Mouse (Mus musculus): ENCODE data around the gene Gorab.
A peak's percentile ranks its signal among the peaks of the same experiment; 100 is the strongest.

The Gorab gene

DNA sequence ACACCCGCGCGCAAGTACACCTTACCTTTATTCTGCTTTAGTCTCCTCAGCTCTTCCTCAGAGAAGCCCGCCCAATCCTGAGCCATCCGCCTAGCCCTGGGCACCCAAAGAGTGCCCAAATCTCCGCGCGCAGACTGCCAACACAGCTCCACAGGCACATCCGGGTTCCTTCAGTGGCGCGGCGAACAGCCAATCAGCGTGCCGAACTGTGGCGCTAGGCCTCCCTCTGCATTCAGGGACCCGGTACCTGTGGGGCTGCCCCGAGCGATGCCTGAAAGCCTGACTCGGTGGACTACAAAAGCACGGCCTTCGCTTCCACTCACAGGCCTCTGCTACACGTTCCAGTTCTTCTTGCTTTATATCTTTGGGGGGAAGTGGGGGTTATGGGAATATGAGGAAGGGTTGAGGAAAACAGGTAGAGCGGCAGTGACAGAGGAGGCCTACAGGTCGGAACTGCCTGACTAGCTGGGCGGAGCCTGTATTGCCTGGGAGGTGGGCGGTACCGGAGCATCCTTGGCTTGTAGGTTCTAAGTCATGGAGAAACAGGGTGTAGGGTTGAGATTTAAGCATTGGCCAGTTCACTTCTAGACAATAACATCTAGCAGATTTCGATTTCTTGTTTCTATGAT, at the start of gene Gorab:
Gorab (minus strand) TSS at position 172 of the 629 bp plus-strand sequence.
- DNase-seq = peak; percentile 98

DNA sequence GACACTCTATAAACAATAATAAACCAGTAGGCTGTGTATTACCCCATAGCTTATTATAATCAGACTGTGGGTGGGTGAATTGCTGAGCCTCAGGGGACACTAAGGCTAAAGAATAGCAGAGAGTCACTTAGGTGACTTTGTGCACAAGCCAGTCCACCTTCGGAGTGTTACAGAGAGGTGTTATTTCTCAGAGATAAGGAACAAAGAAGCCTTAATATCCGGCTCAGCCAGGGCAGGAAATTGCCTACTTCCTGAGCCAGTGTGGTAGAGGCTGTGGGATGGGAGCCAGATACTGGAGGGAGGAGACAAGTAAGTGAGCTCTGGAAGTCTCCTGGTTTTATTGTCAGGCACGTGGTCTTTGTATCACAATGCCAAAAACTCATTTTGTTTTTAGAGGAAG, 40.4 kb upstream of the Gorab start:
- peak; percentile 12 to 13 for DNase-seq

DNA sequence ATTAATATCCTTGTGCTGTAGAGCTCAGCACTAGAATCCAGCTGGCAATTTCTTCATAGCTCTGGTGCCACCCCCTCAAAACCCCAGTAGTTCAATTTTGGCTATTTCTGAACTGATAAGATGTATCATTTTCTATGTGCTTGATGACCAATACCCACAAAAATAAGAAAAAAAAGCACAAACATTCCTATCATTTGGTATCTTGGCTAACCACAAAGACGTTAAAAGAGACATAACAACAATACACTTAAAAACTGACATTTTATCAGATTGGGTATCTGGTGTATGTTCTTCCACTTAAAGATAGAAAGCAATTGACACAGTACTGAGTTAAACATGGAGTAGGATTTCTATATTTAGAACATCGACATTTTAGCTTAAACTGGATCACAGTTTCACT, 35.5 kb upstream of the Gorab start:
- DNase-seq = no peak

DNA sequence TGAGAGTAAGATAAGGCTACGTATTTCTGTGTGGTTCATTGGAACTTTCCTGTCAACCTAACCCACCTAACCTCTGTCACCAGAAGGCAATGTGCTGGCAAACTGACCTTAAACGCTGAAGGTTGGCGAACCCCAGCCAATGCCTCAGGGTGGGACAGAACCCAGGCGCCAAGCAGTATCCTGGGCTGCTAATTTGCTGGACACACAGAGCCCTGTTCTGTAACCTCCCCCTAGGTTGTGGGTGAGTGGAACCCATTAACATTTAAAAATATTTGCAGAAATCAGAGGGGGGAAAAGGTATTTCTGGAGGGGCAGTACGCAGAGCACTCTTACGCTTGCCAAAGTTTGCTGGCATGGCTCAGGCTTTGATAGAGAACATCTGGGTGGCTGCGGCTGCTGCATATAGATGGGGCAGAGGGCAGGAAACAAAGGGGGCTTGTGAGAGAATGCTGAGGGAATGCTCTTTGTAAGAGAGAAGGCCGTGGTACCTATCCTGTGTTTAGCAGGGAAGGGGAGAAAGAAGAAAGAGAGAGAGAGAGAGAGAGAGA, 20.1 kb upstream of the Gorab start:
- no peak for DNase-seq

DNA sequence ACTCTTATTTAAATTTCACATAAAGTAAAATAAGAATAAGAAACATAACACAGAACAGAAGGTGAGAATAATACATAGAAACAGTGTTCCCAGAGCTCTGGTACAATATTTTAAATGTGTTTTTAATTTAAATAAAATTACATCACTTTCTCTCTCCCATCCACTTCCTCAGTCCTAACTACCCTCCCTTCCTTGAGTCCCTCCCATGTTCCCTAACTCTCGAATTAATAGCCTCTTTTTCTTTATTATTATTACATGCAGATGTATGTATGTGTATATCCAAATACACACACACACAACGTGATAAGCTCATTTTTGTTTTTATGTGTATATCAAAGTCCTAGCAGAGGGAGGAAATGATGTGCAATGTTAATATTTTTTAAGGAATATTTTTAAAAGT, 13.7 kb upstream of the Gorab start:
- no peak for DNase-seq

DNA sequence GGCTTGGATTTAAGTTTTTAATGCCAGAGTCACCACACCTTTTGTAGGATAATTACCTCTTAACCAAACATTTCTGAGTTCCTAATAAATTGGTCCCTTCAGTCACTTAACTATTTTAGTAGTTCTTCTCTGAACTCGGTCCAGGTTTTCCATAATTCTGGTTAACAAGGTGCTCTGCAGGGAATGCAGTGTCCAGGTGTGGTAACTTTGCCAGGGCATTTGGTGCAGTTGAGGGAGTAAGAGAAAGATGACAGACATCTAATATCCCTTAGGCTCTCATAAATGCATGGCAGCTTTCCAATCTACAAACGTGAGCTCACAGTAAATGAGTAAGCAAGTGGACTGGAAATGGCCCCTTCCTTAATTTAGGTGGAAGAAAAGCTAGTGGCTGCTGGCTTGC, 10.7 kb upstream of the Gorab start:
- no peak for DNase-seq

DNA sequence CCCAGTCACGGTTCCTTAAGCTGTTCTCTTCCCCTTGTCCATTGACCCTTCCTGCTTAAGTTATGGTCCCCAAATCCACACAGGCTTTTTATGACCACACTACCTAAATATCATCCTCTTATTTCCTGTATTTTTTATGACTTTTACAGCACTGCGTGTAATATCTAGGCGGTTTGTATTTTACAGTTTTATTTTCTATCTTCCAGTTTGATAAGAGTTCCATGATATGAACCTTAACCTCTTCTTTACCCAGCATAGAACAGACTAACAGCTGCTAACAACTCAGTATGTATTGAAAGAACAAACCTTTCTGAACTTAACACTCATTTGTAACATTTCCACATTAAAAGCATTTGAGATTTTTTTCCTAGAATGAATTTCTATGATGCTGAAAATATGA, 2.7 kb upstream of the Gorab start:
- no peak for DNase-seq

DNA sequence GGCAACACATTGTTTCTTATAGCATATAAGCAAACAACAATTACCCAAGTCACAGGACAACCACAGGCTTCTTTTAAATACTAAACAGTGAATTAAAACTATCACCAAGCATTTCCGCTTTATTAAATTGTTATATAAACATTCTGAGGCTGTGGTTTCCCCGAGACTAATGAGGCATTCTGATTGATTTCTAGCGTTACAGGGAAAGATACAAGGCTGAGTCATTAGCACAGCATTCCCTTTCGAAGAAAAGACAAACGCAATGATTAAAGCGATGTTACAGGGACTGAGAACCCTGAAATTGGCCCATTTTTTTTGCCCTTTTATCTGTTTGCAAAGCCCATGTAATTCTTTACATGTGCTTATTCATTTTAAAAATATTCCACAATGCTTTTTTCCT, 12.1 kb downstream of the Gorab start:
- DNase-seq = no peak

DNA sequence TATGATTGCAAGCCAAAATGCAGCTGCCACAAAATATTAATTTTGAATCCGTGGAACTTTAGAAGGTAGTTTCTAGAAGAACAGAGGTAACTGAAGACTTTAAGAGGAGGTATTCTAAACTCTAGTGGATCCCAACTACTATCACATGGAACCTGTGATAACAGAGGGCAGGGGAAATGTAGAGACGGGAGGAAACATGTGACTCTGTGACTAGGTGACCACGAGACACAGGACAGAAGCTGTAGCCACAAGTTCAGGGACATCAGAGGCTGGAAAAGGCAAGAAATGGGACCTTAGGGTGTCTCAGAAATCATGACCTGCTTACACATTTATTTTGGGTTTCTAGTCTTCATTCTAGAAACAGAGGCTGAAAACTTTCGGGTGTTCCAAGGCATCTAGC, 13.4 kb downstream of the Gorab start:
- DNase-seq = no peak

DNA sequence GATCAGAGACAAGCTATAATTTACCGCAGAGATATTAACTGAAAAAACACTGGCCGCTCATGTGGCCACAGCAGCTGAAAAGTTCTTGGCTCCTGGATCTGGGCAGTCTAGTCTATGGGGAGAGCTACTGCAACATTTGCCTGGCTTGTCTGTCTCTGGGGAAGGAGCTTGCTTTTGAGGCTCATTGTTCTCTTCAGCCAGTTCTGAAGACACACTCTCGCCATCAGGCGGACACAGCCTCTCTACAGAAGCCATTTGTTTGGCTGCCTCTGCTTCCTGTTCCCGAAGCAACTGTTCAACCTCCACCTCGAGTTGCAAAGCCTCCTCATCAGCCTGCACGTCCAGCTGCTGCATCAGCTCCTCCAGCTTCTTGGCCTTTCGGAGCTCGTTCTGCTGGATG, 17.3 kb downstream of the Gorab start:
- DNase-seq = no peak

DNA sequence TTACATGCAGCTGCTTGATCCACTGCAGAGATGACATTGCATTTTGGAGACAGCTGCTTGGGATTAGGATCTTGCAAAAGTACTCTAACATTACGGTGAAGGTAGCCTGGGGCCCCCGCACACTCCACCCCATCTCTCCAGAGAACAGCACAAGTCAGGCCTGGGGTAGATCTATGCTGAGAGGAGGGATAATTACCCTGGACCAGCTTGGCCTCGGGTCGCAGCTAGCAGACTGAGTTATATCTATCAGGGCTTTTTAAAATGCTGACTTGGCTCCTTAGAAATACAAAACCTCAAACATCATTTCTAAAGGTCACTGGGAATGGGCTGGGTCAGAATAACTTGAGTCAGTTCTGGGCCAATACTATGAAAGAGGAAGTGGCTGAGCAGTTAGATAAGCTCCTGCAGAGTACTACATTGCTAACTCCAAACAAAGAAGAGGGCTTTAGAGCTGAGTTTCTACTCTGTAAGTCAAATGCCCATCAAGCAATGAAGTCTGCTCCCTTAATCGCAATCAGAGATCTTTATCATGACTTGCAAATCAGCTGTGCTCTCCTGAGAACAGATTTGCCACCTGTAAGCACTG, 19.9 kb downstream of the Gorab start:
- no peak for DNase-seq

DNA sequence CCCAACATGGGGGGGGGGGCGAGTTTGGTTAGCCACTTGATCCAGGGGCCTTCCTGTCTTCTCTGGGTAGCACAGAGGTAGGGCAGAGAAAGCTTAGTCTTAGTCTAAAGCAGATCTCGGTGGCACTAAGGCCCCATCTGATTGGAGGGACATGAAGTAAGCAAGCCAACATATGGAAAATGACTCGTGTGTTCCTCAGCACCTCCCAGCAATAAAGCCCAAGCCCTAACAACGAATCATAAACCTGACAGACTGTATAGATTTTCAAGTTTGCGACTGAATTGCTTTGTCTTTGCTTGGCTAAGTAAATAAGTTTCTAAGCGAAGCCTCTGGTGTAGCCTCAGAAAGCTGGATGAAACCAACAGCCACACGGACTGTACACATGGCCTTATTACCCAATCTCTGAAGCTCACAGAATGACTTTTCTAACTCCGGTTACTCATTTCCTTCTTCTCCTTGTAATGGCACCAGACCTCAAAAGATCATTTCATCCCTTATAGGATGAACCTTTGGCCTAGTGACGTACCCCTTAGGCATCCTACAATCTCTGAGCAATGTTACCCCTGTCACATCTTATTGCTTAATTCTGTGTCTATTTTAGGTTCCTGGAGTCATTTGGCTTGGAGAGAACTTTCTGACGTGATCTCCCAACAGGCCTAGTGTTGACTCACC, 21.3 kb downstream of the Gorab start:
- DNase-seq = no peak

DNA sequence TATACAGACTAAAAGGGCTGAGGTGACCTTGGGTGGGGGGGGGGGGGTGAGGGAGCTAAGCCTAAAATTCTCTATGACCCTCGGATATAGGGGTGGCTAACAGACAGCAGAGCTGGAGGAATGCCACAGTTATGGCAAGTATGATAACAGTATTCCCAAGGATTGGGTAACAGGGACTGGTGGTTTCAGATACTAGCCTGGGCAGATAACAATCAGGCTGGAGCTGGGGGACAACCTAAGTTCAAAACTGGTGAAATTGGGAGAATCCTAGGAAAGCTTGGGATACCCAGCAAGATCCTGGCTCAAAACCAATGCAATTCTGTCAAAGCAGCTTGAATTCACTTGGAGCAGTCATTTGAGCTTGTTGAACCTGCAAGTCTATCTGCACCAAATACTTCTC, 22.9 kb downstream of the Gorab start:
- no peak for DNase-seq

DNA sequence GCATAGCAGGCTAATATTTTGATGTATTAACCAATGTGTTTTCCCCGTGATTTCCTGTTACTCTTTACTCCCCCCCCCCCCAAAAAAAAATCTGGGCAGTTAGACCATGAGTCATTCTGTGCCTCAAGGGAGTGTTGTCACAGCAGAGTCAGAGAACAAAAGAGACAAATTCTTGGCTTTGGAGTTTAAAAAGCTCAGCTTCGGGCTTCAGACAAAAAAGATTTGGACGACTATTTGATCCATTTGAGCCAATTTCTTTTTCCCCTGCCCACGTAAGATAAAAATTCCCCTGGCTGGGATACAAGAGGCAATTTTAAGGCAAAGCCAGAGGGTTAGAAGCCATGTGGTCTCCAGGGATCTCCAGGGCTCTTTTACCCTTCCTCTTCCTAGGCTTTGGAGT, 23.4 kb downstream of the Gorab start:
- DNase-seq = no peak

DNA sequence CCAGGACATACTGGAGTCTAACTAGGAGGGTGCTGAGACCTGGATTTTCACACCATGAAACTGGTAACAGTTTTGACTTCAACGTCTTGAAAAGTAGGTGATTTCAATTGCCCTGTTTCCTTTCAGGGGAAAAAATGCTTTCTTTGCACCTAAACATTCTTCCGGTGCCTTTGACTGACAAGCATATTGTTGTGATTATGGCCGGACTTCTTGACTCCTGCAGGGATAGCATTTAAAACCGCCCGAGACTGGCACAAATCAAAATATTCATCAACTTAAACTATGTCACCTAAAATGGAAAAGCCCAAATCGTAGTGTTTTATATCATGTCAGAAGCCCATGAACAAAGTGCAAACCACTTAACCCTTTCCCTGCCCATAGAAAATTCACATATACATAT, 25.5 kb downstream of the Gorab start:
- no peak for DNase-seq

DNA sequence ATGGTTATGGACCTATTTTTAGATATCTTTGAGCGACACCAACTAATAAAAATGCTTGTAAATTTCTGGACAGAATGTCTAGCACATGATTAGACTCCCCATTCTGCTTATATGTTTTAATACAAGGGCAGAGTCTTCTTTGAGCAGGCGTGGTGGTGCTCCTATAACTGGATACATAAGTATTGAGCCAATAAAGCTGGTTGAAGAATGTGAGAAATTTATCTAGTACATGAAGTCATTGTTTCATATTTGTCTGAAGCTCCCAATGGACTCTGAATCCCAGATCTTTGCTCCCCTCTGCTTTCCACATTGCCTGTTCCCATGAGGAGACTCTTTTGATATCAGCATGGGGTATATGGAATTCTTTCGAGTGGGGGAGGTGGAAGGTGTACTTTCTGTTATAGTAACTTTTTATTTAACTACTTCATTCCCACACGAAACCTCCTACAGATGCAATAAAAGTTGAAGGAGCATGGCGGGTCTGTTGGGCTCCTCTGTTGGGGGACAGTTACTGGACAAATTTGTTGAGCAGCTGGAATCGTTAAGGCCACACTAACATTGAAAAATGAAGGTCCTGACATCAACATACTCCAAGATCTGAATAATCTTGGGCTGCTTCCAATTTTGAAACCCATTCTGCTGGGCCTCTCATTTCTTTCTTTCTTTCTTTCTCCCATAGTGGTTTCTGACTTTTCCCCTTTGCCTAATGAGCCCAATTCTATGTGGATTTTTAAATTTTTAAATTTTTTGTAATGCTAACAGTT, 26.5 kb downstream of the Gorab start:
- DNase-seq = no peak

DNA sequence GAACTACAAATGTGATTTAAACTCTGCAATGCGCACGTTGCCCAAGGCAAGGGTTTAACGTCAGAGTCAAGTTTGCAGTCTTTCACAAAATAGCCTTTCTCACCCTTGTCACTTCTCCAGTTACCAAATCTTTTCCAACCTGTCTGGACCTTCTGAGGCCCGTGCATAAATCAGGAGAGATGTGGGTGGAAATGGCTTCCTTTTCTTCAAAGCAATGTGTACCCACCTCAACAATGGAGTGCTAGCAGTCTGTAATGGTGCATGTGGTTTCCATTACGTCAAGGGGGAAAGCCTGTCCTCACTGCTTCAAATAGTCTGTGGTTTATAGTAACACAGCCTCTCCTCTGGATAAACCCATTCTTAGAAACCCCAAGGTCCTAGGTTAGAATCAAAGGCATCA, 29.0 kb downstream of the Gorab start:
- no peak for DNase-seq

DNA sequence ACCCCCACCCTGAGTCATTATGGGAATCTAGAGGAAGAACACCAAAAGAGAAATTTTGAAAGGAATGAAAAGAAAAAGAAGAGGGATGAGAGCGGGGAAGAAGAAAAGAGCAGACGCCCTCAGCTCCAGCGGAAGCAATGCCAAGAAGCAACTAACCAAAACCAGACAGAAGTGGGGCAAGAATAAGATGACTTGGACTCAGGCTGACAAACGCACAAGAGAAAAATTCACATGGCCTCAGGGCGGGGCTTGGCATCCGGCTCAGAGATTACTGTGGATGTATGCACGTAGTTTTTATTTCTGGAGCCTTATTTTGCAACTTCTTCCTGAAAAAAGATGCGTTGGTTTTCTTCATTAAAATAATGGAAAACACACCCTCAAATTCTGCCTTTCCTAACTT, 41.3 kb downstream of the Gorab start:
- DNase-seq = no peak

DNA sequence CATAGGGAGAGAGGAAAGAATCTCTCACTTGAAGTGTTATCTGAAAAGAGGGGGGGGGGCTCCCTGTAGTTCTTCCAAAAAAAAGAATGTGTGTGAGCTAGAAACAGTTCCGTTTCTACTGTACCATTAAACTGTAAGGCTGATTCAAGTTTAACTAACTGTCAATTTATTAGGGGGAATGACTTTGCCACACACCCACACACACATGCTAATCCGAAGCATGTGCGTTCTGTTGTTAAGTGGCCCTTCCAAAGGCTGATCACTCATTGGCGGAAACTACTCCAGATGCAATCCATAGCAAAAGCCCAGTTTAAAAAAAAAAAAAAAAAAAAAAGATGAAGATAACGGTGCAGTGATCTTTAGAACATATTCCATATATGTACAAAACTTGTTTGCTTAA, 42.1 kb downstream of the Gorab start:
- DNase-seq = no peak

DNA sequence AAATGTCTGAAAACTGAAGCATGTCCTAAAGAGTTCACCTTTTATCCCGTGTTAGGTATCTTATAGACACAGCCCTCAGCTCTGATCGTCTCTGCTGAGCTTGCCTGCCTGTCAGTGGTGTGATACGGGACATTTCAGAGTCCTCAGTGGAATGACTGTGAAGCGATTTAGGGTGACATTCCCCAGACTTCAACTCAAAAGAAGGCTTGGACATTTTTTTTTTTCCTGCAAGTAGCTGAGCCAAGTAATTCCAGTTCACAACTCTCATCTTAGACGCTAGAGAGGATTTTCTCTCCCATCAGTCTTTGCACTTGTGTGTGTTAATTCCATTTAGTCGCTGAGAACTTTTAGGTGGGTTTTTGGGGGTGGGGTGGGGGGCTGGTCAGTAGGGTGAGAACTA, 42.7 kb downstream of the Gorab start:
- no peak for DNase-seq

DNA sequence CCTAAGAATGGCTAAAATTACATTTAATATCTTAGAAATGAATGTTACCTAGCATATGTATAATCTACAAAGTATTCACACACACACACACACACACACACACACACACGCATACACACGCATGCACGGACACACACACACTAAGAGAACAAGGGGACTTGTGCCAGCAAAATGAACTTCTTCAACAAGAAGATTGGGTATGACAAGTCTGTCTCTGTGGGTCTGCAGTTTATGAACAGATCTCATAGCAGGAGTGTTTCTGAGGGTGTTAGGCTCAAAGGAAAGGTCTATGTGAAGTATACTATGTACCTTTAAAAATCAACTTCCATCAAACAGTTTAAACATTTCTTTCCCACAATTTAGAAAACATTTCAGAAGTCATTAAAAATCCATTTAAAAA, 43.9 kb downstream of the Gorab start:
- DNase-seq = no peak

DNA sequence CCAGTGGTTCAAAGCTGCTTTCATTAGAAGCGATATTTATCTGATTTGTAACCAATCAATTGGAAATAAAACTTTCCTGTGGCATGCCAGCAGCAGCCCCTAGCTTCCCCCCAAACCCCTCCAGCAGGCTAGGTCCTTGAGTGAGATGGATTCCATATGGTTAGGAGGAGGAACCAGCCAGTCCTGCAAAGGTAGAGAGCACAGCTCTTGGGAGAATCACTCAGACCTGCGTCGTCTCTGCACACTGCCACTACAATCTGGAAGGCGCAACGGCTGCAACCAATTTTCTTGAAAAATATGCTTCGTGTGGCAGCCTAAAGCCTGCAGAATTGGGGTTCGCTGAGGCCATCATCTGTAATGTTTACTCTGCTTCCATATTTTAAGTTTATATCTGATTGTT, 45.3 kb downstream of the Gorab start:
- no peak for DNase-seq

DNA sequence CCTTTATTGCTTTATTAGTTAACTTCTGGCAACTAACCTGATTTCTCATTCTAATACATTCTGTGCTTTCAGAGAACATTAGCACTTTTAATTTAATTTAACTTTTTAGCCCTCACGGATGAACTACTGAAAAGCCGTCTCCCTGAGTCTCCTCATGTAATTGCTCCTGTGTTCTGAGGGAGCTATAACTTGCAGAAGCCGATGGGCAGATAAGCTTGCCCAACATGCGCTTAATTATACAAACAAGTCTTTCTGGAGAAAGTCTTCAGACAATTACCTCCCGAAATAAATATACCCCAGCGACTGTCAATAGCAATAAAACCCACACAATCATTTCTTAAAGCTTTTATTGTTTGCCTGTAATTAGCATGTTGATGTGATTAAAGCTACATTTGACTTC, 45.7 kb downstream of the Gorab start:
- DNase-seq = no peak

DNA sequence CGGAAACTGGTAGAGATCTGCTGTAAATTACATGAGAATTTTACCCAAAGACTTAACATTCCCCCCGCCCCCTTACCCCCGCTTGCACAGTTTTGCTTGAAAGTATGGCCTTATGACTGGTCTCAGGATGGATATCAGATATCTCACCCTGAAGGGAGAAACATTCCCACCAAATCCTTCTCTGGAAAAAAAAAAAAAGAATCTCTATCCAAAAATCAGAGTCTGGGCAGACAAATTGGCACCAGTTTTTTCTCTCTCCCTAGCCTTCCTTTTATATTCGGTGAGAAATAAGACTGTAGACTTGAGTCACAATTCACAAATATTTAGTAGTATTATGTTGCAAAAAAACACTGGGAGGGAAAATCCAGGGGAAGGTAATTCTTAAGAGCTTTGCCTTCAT, 47.3 kb downstream of the Gorab start:
- DNase-seq = no peak
